Mouse (Mus musculus): ENCODE measurements around the gene Smarcb1. TPM values are rescaled to one million over a fixed set of nuclear protein-coding genes. Genes with fewer than 3 reads are reported as not detected.

Smarcb1 gene
- 68.7 and 101 TPM in 2 replicates for total RNA-seq (2017)

DNA sequence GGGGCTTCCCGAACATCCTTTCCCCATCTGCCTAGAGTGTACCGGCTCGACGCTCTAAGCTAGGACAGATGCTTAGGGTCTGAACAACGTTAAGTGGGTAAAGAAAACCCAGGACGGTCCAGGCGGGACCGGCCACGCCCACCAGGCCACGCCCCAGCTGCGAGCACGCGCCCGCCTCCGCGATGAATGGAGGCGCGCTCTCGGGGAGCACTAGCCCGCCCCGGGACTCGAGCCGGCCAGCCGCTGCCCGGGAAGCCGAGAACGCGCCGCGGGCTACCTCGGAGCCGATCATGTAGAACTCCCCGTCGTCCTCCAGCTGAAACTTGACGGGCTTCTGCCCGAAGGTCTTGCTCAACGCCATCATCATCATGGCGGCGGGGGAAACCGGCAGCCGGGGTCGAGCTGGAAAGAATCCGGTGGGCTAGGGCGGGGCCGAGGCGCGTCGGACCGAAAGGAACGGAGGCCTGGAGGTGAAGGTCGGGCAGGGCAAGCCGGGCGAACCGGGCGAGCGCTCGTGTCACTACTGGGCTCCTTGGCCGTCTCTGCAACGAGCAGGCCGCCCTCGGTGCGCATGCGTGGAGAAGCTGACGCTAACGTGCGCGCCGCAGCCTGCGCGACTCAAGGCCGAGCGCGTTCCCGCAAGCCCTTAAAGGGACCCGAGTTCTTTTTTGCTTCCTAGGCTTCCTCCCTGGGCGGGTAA lies at the start of gene Smarcb1:
TSS of gene Smarcb1 (minus strand) at position 592 of the 700 bp plus-strand sequence.
- ATAC-seq (replicated peaks in 1 of 2; ENCODE audit: insufficient read depth in 1 of 2, low FRiP score in 2 of 2, low TSS enrichment in 1 of 2, low read depth in 1 of 2, poor library complexity in 2 of 2, severe bottlenecking in 2 of 2): peak; percentile 73 to 79

DNA sequence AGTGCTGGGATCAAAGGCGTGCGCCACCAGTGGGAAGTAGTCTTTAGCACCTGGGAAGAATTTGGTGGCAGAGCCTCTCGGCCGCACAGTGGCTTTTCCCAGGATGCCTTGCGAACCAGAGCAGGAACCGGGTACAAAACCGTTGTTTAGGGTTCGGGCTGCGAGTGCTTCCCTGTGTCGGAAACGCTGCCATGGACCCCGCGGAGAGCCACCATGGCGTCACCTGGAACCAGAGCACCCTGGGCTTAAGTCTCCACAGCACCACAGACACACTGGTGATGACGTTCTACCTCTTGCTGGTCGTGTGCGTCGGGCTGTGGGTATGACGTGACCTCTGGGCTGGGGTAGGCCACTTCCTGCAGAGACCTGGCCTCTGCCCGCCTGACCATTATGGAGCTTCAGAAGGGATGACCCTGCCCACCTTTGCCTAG lies 33.0 kb upstream of the Smarcb1 start, which contains the start of gene Gm5134:
TSS of gene Gm5134 (plus strand) at position 134 of the 431 bp plus-strand sequence.
- peak; percentile 34 to 42; a peak in 3 of 4 replicates for ATAC-seq (replicated peaks in 1 of 2; ENCODE audit: insufficient read depth in 1 of 2, low FRiP score in 2 of 2, low TSS enrichment in 1 of 2, low read depth in 1 of 2, poor library complexity in 2 of 2, severe bottlenecking in 2 of 2)

DNA sequence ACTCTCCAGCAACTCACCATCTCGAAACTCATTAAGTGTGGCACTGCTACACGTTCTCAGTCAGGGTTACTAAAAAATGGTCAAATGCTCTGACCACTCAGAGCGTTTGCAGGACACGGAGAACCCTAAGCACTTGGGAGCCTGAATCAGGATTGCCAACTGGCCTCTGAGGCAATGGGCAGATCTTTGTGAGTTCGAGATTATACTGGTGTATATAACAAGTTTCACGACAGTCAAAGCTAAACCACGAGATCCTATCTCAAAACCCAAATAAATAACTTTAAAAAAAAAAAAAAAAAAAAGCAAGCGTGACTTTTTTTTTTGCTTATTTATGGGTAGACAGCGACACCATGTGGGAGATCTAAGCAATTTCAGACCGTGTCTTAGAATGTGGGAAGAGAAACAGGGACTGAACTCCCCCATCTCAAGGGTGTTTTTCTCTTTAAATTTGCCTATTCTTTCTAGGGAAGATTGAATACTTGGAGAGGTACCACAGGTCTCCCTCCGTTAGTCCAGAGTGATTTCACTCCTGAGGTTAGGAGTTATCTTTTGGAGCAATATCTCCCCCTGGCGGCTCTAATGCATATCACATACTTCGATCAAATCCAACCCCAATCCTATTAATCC lies 30.1 kb upstream of the Smarcb1 start:
- ATAC-seq (replicated peaks in 1 of 2; ENCODE audit: insufficient read depth in 1 of 2, low FRiP score in 2 of 2, low TSS enrichment in 1 of 2, low read depth in 1 of 2, poor library complexity in 2 of 2, severe bottlenecking in 2 of 2): peak; percentile 36 to 38; a peak in 2 of 4 replicates

DNA sequence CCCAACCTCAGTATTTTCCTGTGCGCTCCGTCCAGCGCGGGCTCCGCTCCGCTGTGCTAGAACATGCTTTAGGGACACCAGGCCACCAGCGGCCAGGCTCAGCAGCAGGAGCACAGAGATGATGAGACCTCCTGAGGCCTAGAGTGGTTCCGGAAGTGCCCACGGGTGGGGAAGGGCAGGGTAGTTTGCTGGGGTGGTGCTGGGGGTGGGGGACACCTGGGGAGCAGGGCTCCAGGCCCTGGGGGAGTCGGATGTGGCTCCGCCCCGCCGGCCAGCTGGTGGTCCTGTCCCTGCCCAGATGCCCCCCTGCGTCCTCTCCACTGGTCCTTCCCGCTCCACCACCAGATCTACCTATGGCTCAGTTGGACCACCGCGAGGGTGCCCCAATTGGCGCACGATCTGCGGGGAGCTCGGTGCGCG lies 29.4 kb upstream of the Smarcb1 start:
- no peak for ATAC-seq (replicated peaks in 1 of 2; ENCODE audit: insufficient read depth in 1 of 2, low FRiP score in 2 of 2, low TSS enrichment in 1 of 2, low read depth in 1 of 2, poor library complexity in 2 of 2, severe bottlenecking in 2 of 2)

DNA sequence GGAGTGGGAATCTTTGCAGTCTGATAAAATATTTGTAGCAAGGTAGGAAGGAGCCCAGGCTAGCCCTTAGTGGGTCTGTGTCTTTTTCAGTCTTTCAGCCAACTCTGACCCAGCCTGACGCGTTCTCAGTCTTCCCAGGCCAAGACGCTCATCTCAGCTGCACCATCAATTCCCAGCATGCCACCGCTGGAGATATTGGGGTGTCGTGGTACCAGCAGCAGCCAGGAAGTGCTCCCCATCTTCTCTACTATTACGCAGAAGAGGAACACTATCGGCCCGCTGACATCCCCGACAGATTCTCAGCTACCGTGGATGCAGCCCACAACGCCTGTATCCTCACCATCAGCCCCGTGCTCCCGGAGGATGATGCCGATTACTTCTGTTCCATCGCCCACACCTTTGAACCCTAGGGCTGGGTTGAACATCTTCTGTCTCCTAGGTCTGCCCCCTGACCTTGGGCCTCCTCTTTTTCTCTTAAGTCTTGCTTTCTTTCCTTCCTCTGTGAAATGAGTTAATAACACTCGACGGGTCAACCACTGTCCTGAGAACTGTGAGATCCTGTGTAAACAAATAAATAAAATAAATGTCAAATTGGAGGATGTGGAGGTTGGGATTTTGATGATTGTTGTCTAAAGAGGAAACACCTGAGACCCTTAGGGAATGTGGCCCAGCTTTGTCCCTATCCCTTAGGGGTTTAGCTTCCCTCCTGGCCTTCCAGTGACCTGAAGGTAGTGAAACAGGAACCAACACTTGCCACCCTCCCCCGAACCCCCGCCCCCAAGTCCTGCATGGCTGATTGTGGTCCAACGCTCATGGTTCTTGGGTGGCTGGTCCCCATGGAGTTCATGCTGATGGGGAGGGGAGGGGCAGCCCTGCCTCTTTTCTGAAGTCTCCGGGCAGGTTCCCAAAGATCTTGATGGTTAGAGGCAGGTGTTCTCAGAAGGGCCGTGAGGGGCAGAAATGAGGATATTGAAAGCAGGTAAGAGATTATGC lies 27.9 kb upstream of the Smarcb1 start:
- no peak for ATAC-seq (replicated peaks in 1 of 2; ENCODE audit: insufficient read depth in 1 of 2, low FRiP score in 2 of 2, low TSS enrichment in 1 of 2, low read depth in 1 of 2, poor library complexity in 2 of 2, severe bottlenecking in 2 of 2)

DNA sequence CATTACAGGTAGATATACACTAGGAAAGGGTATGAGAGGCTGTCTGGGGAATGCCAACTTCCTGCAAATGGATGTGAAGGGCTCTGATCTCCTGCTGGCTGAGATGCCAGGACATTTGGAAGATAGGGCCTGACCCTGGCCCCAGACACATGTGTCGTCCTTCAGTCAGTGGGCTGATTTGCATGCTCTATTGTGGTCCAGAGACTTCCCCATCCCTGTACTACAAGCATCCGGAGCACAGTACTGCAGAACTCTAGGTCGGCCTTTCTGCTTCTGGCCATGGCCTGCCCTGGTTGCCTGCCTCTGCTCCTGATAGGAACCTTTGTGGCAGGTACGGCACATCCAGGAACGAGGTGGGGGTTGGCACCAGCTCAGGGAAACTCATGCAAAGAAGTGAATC lies 26.7 kb upstream of the Smarcb1 start:
- ATAC-seq (replicated peaks in 1 of 2; ENCODE audit: insufficient read depth in 1 of 2, low FRiP score in 2 of 2, low TSS enrichment in 1 of 2, low read depth in 1 of 2, poor library complexity in 2 of 2, severe bottlenecking in 2 of 2): no peak

DNA sequence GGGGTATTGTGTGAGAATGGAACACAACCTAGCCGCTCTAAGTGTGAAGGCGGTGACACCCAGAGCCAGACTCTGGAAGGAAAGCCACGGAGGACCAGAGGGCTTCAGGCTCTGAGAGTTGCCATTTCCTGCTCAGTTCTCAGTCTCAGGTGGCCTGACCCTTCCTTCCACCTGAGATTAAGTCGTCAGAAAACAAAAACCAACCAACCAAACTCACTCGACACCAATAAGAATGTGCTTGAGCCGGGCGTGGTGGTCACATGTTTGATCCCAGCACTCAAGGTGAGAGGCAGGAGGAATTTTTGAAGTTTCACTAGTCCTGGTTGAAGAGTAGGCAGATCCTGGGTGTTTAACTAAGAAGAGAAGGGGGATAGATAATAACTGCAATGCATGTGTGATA lies 24.5 kb upstream of the Smarcb1 start:
- ATAC-seq (replicated peaks in 1 of 2; ENCODE audit: insufficient read depth in 1 of 2, low FRiP score in 2 of 2, low TSS enrichment in 1 of 2, low read depth in 1 of 2, poor library complexity in 2 of 2, severe bottlenecking in 2 of 2): no peak

DNA sequence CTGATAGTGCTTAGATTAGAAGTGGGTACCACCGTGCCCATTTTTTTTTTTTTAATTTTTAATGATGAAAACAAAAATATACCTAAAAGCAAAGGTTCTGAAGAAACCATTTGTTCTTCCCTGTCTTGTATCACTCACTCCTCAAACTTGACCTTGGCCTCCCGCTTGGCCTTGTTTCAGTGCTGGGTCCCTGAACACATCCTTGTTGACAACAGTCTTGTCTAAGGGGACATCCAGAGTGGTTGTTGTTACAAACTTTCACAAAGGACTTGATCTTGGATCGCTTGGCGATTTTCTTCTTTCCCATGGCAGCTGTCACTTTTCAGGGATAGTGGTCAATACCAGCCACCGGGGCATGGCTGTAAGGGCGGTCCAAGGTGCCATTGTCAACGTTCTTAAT lies 23.8 kb upstream of the Smarcb1 start:
- no peak for ATAC-seq (replicated peaks in 1 of 2; ENCODE audit: insufficient read depth in 1 of 2, low FRiP score in 2 of 2, low TSS enrichment in 1 of 2, low read depth in 1 of 2, poor library complexity in 2 of 2, severe bottlenecking in 2 of 2)

DNA sequence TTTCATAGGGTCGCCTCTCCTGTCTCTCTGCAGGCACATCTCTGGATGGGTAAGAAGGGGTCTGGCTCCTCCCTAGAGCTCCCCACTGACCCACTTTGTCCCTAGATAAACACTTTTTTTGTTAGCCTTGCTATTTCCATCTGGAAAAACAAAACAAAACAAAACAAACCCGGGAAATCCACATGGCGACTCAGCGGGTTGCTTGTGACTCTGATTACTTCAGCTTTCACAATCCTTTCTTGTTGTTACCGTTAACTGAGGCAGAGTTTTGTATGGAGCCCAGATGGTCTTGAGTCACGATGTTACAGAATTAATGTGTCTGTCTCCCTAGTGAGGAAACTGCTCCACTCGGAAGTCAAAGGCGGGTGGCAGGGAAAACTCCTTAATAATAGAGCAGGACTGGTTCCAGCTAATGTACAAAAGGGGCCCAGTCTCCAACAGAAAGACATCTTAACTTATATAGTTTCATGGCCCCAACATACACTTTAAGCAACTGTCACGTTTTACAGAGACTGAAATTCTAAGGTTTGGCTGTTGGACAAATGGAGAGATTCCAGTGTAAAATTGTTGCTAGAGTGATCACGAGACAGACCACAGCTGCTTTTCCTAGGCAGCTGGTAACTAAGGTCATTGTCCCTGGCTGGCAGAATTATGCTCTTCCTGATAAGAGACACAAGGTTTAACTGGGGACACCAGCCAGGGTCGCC lies 22.8 kb upstream of the Smarcb1 start:
- ATAC-seq (replicated peaks in 1 of 2; ENCODE audit: insufficient read depth in 1 of 2, low FRiP score in 2 of 2, low TSS enrichment in 1 of 2, low read depth in 1 of 2, poor library complexity in 2 of 2, severe bottlenecking in 2 of 2): no peak

DNA sequence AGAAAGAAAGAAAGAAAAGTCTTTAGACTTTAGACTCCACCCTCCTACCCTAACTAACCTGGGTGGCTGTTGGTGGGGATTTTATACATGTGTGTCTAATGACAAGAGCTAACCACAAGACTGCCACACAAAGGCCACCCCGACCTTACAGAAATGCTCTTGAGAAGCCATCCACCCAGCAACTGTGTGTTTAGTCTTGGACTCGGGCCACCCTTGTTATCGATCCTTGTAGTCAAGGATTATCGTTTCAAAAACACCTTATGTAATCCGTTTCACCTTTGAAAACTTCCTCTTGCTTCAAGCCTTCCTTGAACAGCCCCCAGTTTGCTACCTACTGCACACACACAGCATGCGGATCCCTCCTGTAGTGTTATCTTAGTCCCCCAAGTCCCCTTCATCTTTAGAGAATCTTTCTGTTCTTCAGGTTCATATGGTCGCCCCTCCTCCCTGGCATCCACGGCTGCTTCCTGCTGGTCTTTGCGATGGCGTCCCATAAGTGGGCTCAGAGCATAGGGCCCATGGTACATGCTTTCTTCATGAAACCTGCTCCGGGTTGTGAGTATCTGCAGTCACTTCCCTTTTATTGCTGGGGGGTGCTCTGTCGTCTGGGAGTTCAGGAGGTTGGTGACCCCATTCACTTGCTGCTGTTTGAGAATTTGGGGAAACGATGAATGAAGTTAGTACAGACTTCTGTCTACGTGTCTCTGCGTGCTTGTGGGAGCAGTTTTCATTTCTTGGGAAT lies 21.5 kb upstream of the Smarcb1 start, which contains the start of gene Vpreb3:
TSS of gene Vpreb3 (plus strand) at position 322 of the 742 bp plus-strand sequence.
- peak in 1 of 2 experiments; percentile 42; a peak in 1 of 4 replicates for ATAC-seq (replicated peaks in 1 of 2; ENCODE audit: insufficient read depth in 1 of 2, low FRiP score in 2 of 2, low TSS enrichment in 1 of 2, low read depth in 1 of 2, poor library complexity in 2 of 2, severe bottlenecking in 2 of 2)

DNA sequence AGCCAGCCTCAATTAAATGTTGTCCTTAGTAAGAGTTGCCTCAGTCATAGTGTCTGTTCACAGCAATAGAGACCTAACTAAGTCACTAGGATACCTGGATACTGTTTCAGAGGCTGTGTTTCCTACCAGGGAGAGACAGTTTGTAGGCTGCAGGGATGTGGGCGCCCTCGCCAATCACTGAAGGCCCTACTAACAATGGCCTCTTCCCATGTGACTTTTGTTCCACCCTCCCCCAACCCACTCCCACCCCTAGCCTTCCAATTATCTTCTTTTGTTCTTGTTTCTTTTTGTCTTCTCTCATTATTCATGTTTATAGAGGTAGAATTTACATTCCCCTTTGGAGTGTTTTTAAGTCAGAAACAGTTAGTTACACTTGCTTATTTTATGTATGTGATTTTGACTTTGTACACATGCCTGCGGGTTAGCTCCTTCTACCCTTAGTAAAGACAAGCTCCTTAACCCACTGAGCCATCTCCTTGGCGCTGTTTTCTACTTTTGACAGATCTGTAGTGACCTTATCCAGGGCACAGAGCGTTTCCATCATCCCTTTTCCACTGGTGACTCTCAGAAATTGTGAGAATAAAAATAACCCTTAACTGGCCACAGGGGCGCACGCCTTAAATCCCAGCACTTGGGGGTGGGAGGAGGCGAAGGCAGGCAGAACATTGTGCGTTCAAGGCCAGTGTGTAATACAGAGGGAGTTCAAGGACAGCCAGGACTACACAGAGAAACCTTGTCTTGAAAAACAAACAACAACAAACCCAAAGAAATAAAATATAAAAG lies 19.8 kb upstream of the Smarcb1 start:
- ATAC-seq (replicated peaks in 1 of 2; ENCODE audit: insufficient read depth in 1 of 2, low FRiP score in 2 of 2, low TSS enrichment in 1 of 2, low read depth in 1 of 2, poor library complexity in 2 of 2, severe bottlenecking in 2 of 2): no peak

DNA sequence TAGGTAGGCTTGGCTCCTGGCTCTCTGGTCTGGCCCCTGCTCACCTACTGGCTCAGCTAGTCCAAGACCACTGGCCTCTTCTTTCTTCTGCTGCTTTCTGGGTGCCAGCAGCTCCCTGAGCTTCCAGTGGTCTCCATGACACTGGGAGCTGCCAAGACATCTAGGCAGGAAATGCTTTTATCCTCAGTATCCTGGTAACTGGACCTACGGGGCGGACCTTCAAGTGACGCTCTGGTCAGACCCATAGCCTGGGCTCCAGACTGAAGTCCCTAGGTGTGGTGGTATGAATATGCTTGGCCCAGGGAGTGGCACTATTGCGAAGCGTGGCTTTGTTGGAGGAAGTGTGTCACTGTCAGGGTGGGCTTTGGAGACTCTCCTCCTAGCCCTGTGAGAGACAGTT lies 19.1 kb upstream of the Smarcb1 start, which contains the start of gene Gm867:
TSS of gene Gm867 (minus strand) at position 153 of the 400 bp plus-strand sequence.
- ATAC-seq (replicated peaks in 1 of 2; ENCODE audit: insufficient read depth in 1 of 2, low FRiP score in 2 of 2, low TSS enrichment in 1 of 2, low read depth in 1 of 2, poor library complexity in 2 of 2, severe bottlenecking in 2 of 2): no peak

DNA sequence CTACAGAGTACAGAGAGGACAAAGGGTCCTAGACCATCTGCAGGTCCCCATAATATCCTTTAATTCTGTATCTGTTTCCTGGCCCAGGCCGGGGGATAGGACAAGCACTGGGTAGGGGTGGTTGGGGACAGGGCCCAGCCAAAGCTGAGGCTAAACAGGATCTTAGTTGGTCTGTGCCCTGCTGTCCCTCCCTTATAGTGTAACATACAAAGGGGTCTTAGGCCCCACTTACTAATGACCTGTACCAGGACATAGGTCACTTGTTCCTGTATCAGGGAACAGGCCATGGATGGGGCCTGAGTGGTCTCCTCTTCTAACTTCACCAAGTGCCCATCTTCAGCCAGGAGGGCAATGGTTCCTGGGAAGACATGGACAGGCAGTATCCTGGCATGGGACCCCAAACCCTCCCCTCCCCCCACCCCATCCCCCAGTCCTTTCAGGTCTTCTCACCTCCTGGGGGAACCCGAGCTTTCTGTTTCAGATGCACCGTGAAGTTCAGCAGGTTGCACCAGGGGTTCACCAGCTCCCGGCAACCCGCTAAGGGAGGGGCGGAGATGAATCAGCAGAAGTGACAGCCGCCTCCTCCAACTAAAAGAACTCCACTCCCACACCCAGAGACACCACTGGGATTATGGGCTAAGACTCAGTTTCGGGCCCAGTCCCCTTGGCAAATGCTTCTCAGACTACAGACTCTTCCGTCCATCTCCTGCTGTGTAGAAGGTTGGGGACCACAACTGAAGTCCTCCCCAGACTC lies 18.2 kb upstream of the Smarcb1 start:
- no peak for ATAC-seq (replicated peaks in 1 of 2; ENCODE audit: insufficient read depth in 1 of 2, low FRiP score in 2 of 2, low TSS enrichment in 1 of 2, low read depth in 1 of 2, poor library complexity in 2 of 2, severe bottlenecking in 2 of 2)

DNA sequence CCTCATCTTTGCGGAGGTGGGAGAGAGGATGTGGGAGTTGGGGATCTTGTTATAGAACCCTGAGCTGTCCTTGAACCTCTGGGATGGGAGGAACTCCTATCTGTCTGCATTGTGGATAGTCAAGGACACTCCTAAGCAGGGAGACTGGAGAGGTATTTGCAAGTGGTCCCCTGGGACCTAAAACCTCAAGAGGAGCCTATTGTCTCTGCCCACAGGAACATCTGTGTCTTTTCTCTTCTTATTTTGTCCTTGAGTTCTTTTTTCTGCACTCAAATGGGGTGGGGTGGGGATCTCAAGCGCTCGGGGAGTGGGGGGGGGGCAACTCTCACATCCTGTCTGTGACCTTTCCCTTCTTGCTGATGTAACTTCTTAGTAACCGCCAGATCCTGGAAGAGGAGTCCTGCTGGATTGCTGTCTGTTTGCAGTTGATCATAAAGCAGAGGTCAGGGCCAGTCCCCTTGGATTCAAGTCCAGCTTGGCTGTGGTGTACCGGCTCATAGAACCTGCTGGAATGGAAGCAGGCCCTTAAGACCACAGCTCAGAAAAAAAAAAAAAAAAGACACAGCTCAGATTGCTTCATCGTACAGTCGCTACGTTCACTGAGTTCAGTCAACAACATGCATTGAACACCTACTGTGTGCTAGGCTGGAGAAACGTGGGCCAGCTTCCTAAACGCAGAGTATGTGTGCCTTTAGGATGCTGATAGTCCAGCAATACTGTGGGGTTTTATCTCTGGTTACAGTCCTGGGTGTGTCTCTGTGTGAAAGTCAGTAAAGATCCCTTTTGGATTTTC lies 16.6 kb upstream of the Smarcb1 start:
- no peak for ATAC-seq (replicated peaks in 1 of 2; ENCODE audit: insufficient read depth in 1 of 2, low FRiP score in 2 of 2, low TSS enrichment in 1 of 2, low read depth in 1 of 2, poor library complexity in 2 of 2, severe bottlenecking in 2 of 2)
